Mouse (Mus musculus) liver, embryonic 14.5 days (tissue): Measurements from ENCODE around the gene Pafah1b2. TPM values are rescaled to one million over a fixed set of nuclear protein-coding genes. Genes with fewer than 3 reads are reported as not detected.

Experiments
- ATAC-seq: fragments of 200-750 bp; cut with Nextera tagmentation; 2 replicates; pipeline ENCODE4 v1.8.0; 2017; ENCODE audit warnings: moderate number of reproducible peaks, mild to moderate bottlenecking, moderate library complexity; ENCODE audit not compliant: insufficient read depth
- DNase-seq, 3 experiments: peaks; one replicate each; pipeline ENCODE4 v3.0.0-alpha.2; 2012 to 2013; ENCODE audit warnings: low read depth in 3 of 3, low spot score in 3 of 3
- H3K27ac ChIP-seq: fragments of 300-500 bp; sonication (generic); 2 replicates; pipeline ENCODE4 v1.5.1; 2014; ENCODE audit warnings: moderate library complexity, mild to moderate bottlenecking, control low read depth, inconsistent platforms
- H3K27me3 ChIP-seq: fragments of 300-500 bp; sonication (generic); 2 replicates; pipeline ENCODE4 v1.6.1; 2014; ENCODE audit warnings: mild to moderate bottlenecking, low read length, moderate library complexity; ENCODE audit not compliant: control insufficient read depth, insufficient read depth
- H3K36me3 ChIP-seq: fragments of 300-500 bp; sonication (generic); replicated peaks from 2 replicates; pipeline ENCODE4 v1.6.1; 2014; ENCODE audit warnings: low read depth; ENCODE audit not compliant: control insufficient read depth, insufficient read depth
- H3K4me1 ChIP-seq, 2 experiments: fragments of 200-500 bp in 1 of 2; fragments of 300-500 bp in 1 of 2; sonication (generic) in 1 of 2; replicated peaks; 2 replicates each; pipeline ENCODE4 v1.6.1; 2012 to 2014; ENCODE audit warnings: antibody characterized with exemption in 1 of 2, inconsistent platforms in 1 of 2, low read length in 1 of 2; ENCODE audit not compliant: control insufficient read depth in 2 of 2, insufficient read depth in 2 of 2
- H3K4me2 ChIP-seq: fragments of 300-500 bp; sonication (generic); 2 replicates; pipeline ENCODE4 v1.6.1; 2014; ENCODE audit warnings: low read depth, mild to moderate bottlenecking, control low read depth, moderate library complexity
- H3K4me3 ChIP-seq, 2 experiments: fragments of 200-500 bp in 1 of 2; fragments of 300-500 bp in 1 of 2; sonication (generic) in 1 of 2; 2 replicates each; pipeline ENCODE4 v1.5.1; 2012 to 2014; ENCODE audit warnings: low read depth in 2 of 2, low read length in 2 of 2, mild to moderate bottlenecking in 2 of 2, control low read depth in 1 of 2, inconsistent platforms in 1 of 2, moderate library complexity in 1 of 2; ENCODE audit not compliant: insufficient read depth in 1 of 2
- H3K9ac ChIP-seq: fragments of 300-500 bp; sonication (generic); replicated peaks from 2 replicates; pipeline ENCODE4 v1.6.1; 2014; ENCODE audit warnings: mild to moderate bottlenecking, control low read depth, moderate library complexity
- H3K9me3 ChIP-seq: fragments of 300-500 bp; sonication (generic); 2 replicates; pipeline ENCODE4 v1.6.1; 2016; ENCODE audit warnings: low read length, mixed read lengths; ENCODE audit not compliant: control insufficient read depth
- CTCF ChIP-seq: IDR thresholded peaks from 2 replicates; pipeline ENCODE4 v1.5.1; 2016; ENCODE audit warnings: antibody characterized with exemption, low read depth, control low read depth
- EP300 ChIP-seq: IDR thresholded peaks from 2 replicates; pipeline ENCODE4 v1.6.1; 2016; ENCODE audit warnings: antibody characterized with exemption, low read depth
- WGBS: fragments of 180-500 bp; shearing (Covaris S2); extraction: QIAGEN DNeasy Blood & Tissue Kit; methylation state at CpG from one replicate; pipeline ENCODE4 v1.1.7; 2014; ENCODE audit not compliant: insufficient replicate concordance; 5-methylcytosine and 5-hydroxymethylcytosine counted together
- polyA plus RNA-seq, 2 experiments: library from polyadenylated mRNA; depleted of rRNA in 1 of 2; stranded (reverse) in 1 of 2; unstranded in 1 of 2; fragments of >200 nt; fragmentation: Nextera tagmentation in 1 of 2; extraction: Ambion mirVana in 1 of 2; gene quantifications; 2 replicates each; pipeline versions ENCODE4 v1.2.1 to v1.2.3; 2012 to 2014

Gene Pafah1b2
- polyA plus RNA-seq, 2 experiments, result 23.1 to 59.6 TPM

GRCm38 (mm10) chr9:46029534-46029933 lies 17.0 kb upstream of the Pafah1b2 start:
- 66% methylated on average over 6 of the region's 6 CpGs for WGBS
- DNase-seq (no peak), ATAC-seq (no peak)
- Histone ChIP-seq H3K36me3 (no peaks in the 10 kb centered on the region), H3K4me1 (peaks cover 0 to 6% of the 10 kb centered on the region in 2 experiments; a peak in 1 of 4 replicates), H3K27me3 (no peaks in the 10 kb centered on the region), H3K4me3 (no peak overlapping the region), H3K9ac (no peak overlapping the region), H3K9me3 (no peaks in the 10 kb centered on the region), H3K27ac (no peak overlapping the region), H3K4me2 (no peak overlapping the region)
- TF ChIP-seq CTCF (no peak), EP300 (no peak)

- H3K36me3 ChIP-seq, result no peaks in the 10 kb centered on the region
- DNase-seq (no peak), ATAC-seq (no peak)
- no peak overlapping the region for H3K4me3 ChIP-seq
- no peak overlapping the region for H3K9ac ChIP-seq
- no peak overlapping the region for H3K27ac ChIP-seq
- H3K9me3 ChIP-seq, result no peaks in the 10 kb centered on the region
- peaks cover 0 to under 1% of the 10 kb centered on the region in 2 experiments; a peak in 1 of 4 replicates for H3K4me1 ChIP-seq
- WGBS, result 45% methylated on average over 8 of the region's 8 CpGs
- H3K4me2 ChIP-seq, result no peak overlapping the region
- no peak for TF ChIP-seq CTCF
- no peak for TF ChIP-seq EP300
- H3K27me3 ChIP-seq, result no peaks in the 10 kb centered on the region
These were observed 15.5 kb upstream of the Pafah1b2 start for GRCm38 (mm10) chr9:46027994-46028393.

- Histone ChIP-seq H3K36me3 (no peaks in the 10 kb centered on the region), H3K9ac (no peak overlapping the region), H3K9me3 (no peaks in the 10 kb centered on the region), H3K4me3 (no peak overlapping the region), H3K4me2 (no peak overlapping the region), H3K27me3 (no peaks in the 10 kb centered on the region), H3K27ac (no peak overlapping the region), H3K4me1 (no peaks in the 10 kb centered on the region; a peak in 1 of 4 replicates)
- no peak for ATAC-seq
- 73% methylated on average over 9 of the region's 9 CpGs for WGBS
- no peak for DNase-seq
- TF ChIP-seq EP300 (no peak), CTCF (no peak)
These were observed 13.8 kb upstream of the Pafah1b2 start for GRCm38 (mm10) chr9:46026058-46026849.

GRCm38 (mm10) chr9:46023591-46023990 lies 11.1 kb upstream of the Pafah1b2 start:
- Histone ChIP-seq H3K27me3 (no peaks in the 10 kb centered on the region), H3K4me2 (no peak overlapping the region), H3K9me3 (no peaks in the 10 kb centered on the region), H3K4me1 (no peaks in the 10 kb centered on the region; a peak in 1 of 4 replicates), H3K36me3 (no peaks in the 10 kb centered on the region; the same call in 1 of the 2 replicates), H3K4me3 (no peak overlapping the region), H3K9ac (no peak overlapping the region), H3K27ac (no peak overlapping the region)
- TF ChIP-seq EP300, result no peak
- no peak for TF ChIP-seq CTCF
- 83% methylated on average over 11 of the region's 11 CpGs for WGBS
- ATAC-seq (no peak), DNase-seq (no peak)

GRCm38 (mm10) chr9:46019975-46020374 lies 7.5 kb upstream of the Pafah1b2 start:
- H3K4me3 ChIP-seq, result no peak overlapping the region
- H3K9me3 ChIP-seq, result no peaks in the 10 kb centered on the region
- no peaks in the 10 kb centered on the region; the same call in 1 of the 2 replicates for H3K36me3 ChIP-seq
- no peak overlapping the region for H3K9ac ChIP-seq
- peaks cover 4 to 12% of the 10 kb centered on the region in 2 experiments; a peak in 3 of 4 replicates for H3K4me1 ChIP-seq
- DNase-seq, result no peak
- H3K4me2 ChIP-seq, result no peak overlapping the region
- H3K27me3 ChIP-seq, result no peaks in the 10 kb centered on the region
- no peak overlapping the region for H3K27ac ChIP-seq
- WGBS, result 72% methylated on average over 6 of the region's 6 CpGs
- no peak for TF ChIP-seq EP300
- no peak for TF ChIP-seq CTCF
- ATAC-seq, result no peak
